Mouse (Mus musculus): ENCODE results near the gene Sh3bp4.

Gene Sh3bp4

GRCm38 (mm10) chr1:89094416-89094815, 24.2 kb downstream of the Sh3bp4 start:
- DNase-seq (ENCODE audit: low spot score) = no peak

DNA sequence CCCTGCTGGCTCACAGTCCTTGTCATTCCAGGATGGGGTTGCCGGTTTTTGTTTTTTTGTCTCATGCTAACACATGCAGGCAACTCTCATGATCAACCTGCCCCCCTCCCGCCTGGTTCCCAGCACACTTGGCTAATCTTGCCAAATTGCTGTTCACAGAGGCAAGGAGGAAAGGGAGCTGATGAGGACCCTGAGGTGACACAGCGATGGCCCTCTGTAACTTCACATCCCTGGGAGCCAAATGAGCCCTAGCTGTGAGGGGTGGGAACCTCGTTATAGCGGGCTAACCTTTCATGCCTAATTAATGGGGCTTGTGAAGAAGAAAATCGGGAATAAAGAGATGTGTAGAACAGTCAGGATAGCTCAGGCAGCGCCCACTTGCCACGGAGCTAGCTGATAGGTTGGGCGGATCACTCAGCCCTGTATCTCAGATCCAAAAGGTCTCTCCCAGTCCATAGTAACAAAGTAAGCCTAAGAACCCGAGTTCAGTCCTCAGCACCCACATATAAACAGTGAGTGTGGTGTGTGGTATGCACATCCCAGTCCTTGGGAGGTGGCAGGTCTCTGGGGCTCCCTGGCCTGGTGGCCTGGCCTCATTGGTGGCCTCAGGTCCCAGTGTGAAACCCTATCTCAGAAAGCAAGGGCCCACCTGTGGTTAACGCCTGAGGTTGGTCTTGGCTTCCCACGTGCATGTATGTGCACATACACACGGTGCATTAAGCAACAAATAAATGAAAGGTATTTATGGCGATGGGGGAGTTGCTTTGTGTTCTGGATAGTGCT, 25.6 kb downstream of the Sh3bp4 start:
- no peak for DNase-seq (ENCODE audit: low spot score)

DNA sequence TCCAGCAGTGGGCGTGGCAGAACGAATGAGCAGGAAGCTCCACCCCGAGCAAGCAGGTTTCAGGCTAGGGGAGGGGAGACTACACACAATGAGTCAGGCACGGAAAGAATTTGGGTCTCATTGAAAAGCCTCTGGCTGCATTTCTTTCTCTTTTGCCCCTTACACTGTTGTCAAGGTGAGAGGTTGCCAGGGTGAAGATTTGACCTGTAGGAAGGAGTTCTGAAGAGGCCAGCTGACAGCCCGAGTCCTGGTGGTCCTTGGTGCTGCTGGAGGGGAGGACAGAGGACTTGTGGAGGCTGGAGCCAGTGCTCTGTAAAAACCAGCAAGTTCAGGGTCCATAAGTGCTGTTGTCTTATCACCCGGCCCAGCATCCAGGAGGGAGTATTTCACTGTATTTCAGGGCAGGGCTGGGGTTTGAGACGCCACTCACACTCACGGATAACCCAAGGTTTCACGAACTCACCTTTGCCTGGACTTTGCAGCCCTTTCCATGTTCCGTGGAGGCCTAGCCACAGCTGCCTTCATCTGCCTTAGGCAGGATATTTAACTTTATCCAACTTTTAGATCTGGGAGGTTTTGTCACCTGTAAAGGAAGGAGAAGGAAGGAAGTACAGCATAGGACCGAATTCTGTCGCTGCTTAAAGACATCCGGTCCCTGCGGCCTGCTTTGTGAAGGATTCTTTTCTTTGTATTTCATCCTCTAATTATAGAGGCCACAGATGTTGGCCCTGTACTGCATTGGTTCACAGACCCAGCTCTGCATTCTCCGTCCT, 32.2 kb downstream of the Sh3bp4 start:
- no peak for DNase-seq (ENCODE audit: low spot score)

DNA sequence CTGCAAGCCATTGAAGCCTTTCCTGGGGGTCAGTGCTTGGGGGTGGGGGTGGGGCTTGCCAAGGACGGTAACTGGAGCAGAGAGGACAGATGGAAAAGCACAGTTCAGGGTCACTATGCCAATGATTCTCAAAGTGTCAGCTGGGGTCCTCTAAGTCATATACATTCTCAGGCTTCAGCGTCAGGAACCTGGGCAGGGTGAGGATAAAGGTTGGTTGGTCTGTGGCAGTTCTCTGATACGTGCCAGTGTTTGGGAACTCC, 32.7 kb downstream of the Sh3bp4 start:
- no peak for DNase-seq (ENCODE audit: low spot score)

DNA sequence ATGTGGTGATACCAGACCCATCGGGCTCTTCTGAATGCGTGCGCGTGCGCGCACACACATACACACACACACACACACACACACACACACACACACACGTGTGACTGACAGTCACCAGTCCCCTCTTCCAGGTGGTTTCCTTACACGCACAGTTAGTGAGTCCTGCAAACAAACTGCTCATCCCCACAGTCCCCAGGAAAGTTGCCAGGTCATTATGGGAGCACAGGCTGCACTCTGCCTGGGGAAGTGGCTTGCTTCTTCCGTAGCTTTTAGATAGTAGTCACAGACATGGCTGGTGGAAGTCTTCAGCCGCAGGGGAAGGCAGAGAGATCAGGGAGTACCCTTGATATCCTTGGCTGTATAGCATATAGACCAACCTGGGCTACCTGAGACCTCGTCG, 33.3 kb downstream of the Sh3bp4 start:
- DNase-seq (ENCODE audit: low spot score) = no peak

DNA sequence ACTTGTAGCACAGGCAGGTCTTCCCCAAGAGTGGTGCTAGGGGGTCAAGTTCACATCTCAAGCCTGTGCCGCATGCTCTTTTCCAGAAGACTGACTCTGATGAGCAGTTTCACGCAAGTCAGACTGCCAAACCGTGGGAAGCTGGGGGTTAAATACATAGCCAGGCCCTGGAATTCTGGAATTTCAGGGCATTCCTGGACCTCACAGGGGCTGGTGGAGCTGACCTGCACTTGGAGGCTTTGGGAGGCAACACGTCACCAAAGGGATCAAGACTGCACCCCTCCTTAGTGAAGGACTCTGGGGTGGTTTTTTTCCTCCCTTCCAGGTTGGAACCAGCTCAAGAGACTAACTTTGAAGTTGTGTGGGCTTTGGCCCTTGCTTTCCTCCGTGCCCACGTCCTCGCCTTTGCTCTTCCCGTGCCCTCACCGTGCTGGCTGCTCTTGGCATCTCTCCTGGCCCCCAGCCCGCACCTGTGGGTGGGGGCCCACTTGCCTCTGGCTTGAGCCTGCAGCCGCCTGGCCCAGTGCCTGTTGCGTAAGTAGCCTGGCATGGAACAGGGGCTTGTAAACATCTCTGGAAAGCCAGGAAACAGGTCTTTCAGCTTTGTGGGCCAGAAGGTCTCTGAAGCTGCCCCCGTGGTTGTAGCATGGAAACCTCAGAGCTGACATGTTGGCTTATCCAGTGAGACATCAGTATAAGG, 34.0 kb downstream of the Sh3bp4 start:
- no peak for DNase-seq (ENCODE audit: low spot score)

GRCm38 (mm10) chr1:89105891-89106830, 35.9 kb downstream of the Sh3bp4 start:
- no peak for DNase-seq (ENCODE audit: low spot score)

DNA sequence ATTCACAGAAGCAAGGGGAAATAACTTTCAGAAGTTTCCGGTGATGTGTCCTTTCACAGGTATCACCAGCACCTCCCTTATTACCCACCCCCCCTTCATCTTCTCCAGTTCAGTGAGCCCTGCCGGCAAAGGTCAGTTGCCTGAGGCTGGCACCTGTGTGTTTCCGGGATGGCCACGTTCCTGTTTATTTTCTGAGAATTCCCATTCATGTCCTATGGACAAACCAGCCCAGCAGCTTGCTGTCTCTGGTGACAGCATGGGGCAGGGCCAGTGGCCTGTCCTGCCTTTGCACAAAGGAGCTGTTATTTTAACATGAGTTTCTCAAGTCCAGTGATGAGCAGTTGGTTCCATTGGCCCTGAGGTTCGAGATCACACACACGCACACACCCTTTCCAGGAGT, 37.3 kb downstream of the Sh3bp4 start:
- no peak for DNase-seq (ENCODE audit: low spot score)

GRCm38 (mm10) chr1:89108340-89108896, 38.2 kb downstream of the Sh3bp4 start:
- DNase-seq (ENCODE audit: low spot score) = no peak

DNA sequence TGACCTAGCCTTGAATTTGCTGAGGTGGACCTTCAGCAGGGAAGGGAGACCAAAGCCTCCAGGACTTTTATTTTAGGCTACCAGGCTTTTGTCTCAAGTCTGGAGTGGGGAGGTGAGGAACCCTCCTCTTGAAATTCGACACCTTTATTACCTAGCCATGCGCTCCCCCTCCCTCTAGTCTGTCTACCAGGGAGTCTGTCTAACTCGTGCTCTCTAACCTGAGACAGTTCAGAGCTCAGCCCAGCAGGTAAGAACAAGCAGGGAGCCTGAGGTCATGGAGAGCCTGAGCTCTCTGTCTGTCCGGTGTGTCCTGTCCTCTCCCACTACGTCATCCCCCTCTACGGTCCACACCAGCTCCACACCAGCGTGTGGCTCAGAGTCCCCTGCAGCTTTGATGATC, 39.6 kb downstream of the Sh3bp4 start:
- DNase-seq (ENCODE audit: low spot score) = no peak

GRCm38 (mm10) chr1:89110767-89111534, 40.7 kb downstream of the Sh3bp4 start:
- DNase-seq (ENCODE audit: low spot score) = no peak

DNA sequence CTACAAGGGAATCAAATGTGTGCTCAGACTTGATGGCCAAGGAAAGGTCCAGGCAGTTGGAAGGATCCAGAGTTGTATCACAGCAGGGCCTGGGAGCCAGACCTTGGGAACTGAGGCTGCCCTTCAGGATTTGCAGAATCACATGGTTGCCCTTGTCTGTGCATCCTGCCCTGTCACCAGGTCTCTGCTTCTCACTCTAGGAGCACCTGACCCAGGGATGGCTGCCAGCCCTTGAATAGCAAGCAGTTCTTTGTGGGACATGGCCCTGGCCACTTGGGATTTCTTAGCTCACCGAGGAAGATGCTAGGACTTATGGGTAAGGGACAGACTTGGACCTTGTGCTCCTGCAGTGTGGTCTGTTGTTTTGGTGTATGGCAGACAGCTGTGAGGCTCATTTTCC, 42.3 kb downstream of the Sh3bp4 start:
- DNase-seq (ENCODE audit: low spot score) = no peak

- no peak for DNase-seq (ENCODE audit: low spot score)
These were observed 43.5 kb downstream of the Sh3bp4 start for GRCm38 (mm10) chr1:89113731-89114130.

GRCm38 (mm10) chr1:89117062-89117461, 46.8 kb downstream of the Sh3bp4 start:
- no peak for DNase-seq (ENCODE audit: low spot score)

GRCm38 (mm10) chr1:89118076-89118475, 47.9 kb downstream of the Sh3bp4 start:
- no peak for DNase-seq (ENCODE audit: low spot score)

DNA sequence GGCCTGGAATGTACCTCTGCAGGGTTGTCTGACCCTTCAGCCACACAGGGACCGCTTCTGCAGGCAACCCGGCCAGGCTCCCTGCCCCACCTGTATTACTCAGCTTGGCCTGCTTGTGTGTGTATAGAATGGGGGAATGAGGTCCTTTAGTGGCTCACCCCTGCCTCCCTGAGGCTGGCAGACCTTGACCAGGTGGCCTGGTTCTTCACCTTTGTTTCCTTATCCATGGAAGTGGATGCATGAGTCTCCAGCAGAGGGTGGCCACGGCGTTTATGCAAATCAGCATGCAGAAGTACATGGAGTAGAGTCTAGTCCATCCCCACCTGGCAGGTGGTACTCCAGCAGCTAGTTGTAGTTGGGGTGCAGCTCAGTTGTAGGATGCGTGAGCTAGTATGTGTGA, 48.6 kb downstream of the Sh3bp4 start:
- no peak for DNase-seq (ENCODE audit: low spot score)

- DNase-seq (ENCODE audit: low spot score) = no peak
These were observed 50.1 kb downstream of the Sh3bp4 start for GRCm38 (mm10) chr1:89120290-89120689.

GRCm38 (mm10) chr1:89121466-89121865, 51.3 kb downstream of the Sh3bp4 start:
- DNase-seq (ENCODE audit: low spot score) = no peak

DNA sequence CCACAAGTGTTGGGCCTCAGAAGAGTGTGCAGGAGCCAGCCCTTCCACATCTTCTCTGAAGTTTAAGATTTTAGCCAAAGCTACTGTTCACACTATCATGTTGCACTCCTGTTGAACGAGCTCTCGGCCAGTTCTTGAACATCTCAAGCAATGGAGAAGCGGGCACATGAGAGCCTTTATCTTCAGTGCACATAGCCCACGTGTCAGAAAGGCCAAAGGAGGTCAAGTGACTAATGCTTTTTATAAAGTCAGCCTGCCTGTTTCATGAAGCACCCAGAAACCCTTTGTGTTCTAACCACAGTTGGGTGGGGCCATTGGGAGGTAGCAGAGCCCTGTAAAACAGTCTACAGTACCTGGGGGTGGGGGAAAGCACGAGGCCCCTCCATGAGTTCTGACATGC, 52.2 kb downstream of the Sh3bp4 start:
- DNase-seq (ENCODE audit: low spot score) = no peak

GRCm38 (mm10) chr1:89124076-89124475, 53.9 kb downstream of the Sh3bp4 start:
- no peak for DNase-seq (ENCODE audit: low spot score)

DNA sequence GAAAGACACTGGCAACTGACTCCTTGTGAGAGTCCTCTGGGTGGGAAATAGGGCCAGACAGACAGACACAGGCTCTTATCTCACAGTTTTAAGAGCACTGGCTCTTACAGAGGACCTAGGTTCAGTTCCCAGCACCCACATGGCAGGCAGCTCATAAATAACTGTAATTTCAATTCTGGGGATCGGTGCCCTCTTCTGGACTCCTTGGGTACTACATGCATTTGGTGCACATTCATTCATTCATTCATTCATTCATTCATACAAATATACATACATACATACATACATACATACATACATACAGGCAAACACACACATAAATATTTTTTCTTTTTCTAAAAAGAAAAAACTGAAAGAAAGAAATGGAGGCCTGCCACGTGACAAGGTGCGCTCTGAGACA, 56.9 kb downstream of the Sh3bp4 start:
- DNase-seq (ENCODE audit: low spot score) = no peak

Measured in c-Kit-positive CD71-positive TER-119-positive erythroid progenitor cells, embryonic 14.5 days (primary cell).